In the genomic region with DNA sequence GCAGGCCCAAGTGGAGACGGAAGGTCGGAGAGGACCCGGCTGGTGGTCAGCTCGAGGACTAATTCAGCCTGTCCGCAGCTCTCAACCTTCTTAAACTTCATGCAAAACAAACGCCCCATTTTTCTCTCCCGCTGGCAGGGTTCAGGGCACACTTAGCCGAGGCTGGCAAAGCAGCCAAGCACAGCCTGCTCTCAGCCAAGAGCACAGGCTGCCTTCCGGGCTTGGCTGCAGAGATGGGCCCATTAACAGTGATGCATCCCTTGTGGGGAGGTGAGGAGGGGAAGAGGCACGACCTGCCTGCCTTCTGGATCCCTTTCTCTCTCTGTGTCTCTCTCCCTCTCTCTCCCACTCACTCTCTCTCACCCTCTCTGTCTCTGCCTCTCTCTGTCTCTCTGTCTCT, we compare ENCODE assay signal across 17 mouse cellular contexts. TPM values are rescaled to one million over a fixed set of nuclear protein-coding genes. Genes with fewer than 3 reads are reported as not detected.
DNase-seq lines count a peak whose midpoint lies in the region; ATAC-seq and TF ChIP-seq lines count a peak whose summit lies in the region.
"Had no signal": no experiment of that assay in that cellular context is flagged by ENCODE, and none has a peak within 500 bp of the region (broad histone marks: within the 10 kb centered on the region; RNA-seq: fewer than 3 reads in every experiment).

No protein-coding gene starts in this region.

- ATAC-seq in forebrain, embryonic 12.5 days (ENCODE audit: low FRiP score), result no peak
- no peak for ATAC-seq in embryonic facial prominence, embryonic 12.5 days (ENCODE audit: insufficient number of reproducible peaks, insufficient read depth, low FRiP score, low TSS enrichment)
- no peak for ATAC-seq in erythroblast, adult 5-6 weeks (replicated peaks; ENCODE audit: low FRiP score, poor library complexity, severe bottlenecking)
- ATAC-seq: forebrain, embryonic 14.5 days; midbrain, embryonic 15.5 days had no signal

- no peak overlapping the region for H3K9ac ChIP-seq in forebrain, embryonic 12.5 days
- 0 out of 2 replicates have a peak overlapping the region, but pooled peaks have one; percentile 13 for H3K9ac ChIP-seq in embryonic facial prominence, embryonic 12.5 days
- H3K9ac ChIP-seq: liver, embryonic 15.5 days; midbrain, embryonic 15.5 days had no signal

- peaks cover 51% of the 10 kb centered on the region for H3K4me1 ChIP-seq in forebrain, embryonic 10.5 days
- H3K4me1 ChIP-seq in forebrain, embryonic 12.5 days, result peaks cover 24% of the 10 kb centered on the region
- H3K4me1 ChIP-seq in embryonic facial prominence, embryonic 12.5 days, result peaks cover 16% of the 10 kb centered on the region

- 0 out of 2 replicates have a peak, but pooled peaks cover 3% of the 10 kb centered on the region for H3K27me3 ChIP-seq in forebrain, embryonic 10.5 days (ENCODE audit: poor library complexity, severe bottlenecking)
- no peaks in the 10 kb centered on the region for H3K27me3 ChIP-seq in forebrain, embryonic 12.5 days
- no peaks in the 10 kb centered on the region for H3K27me3 ChIP-seq in embryonic facial prominence, embryonic 12.5 days
- H3K27me3 ChIP-seq: liver, embryonic 15.5 days; midbrain, embryonic 15.5 days had no signal

- H3K27ac ChIP-seq in forebrain, embryonic 10.5 days, result 0 out of 2 replicates have a peak overlapping the region, but pooled peaks have one; percentile 44
- no peak overlapping the region for H3K27ac ChIP-seq in forebrain, embryonic 12.5 days
- peak overlapping the region; percentile 87; the same call in 1 of the 2 replicates for H3K27ac ChIP-seq in layer of hippocampus, adult 2 months
- H3K27ac ChIP-seq in embryonic facial prominence, embryonic 12.5 days, result no peak overlapping the region
- H3K27ac ChIP-seq: liver, embryonic 15.5 days; macrophage; midbrain, embryonic 15.5 days had no signal

- 83% methylated on average over 10 of the region's 10 CpGs for WGBS in forebrain, embryonic 10.5 days
- 77% methylated on average over 10 of the region's 10 CpGs for WGBS in forebrain, embryonic 12.5 days
- 69% methylated on average over 10 of the region's 10 CpGs for WGBS in embryonic facial prominence, embryonic 12.5 days

- H3K9me3 ChIP-seq in forebrain, embryonic 10.5 days, result no peaks in the 10 kb centered on the region
- no peaks in the 10 kb centered on the region for H3K9me3 ChIP-seq in forebrain, embryonic 12.5 days
- H3K9me3 ChIP-seq in embryonic facial prominence, embryonic 12.5 days, result no peaks in the 10 kb centered on the region
- H3K9me3 ChIP-seq: liver, embryonic 15.5 days; midbrain, embryonic 15.5 days had no signal

- H3K36me3 ChIP-seq in forebrain, embryonic 10.5 days (replicated peaks), result peaks cover 82% of the 10 kb centered on the region
- H3K36me3 ChIP-seq in forebrain, embryonic 12.5 days (replicated peaks), result peaks cover 40% of the 10 kb centered on the region
- no peaks in the 10 kb centered on the region for H3K36me3 ChIP-seq in embryonic facial prominence, embryonic 12.5 days
- H3K36me3 ChIP-seq: liver, embryonic 15.5 days; midbrain, embryonic 15.5 days had no signal

- no peak for TF ChIP-seq CTCF in layer of hippocampus, adult 2 months (conservative IDR thresholded peaks at IDR 0.05)

- no peak overlapping the region for H3K4me3 ChIP-seq in forebrain, embryonic 10.5 days
- no peak overlapping the region for H3K4me3 ChIP-seq in forebrain, embryonic 12.5 days (replicated peaks)
- no peak overlapping the region for H3K4me3 ChIP-seq in layer of hippocampus, adult 2 months
- no peak overlapping the region for H3K4me3 ChIP-seq in embryonic facial prominence, embryonic 12.5 days
- H3K4me3 ChIP-seq: liver, embryonic 15.5 days; midbrain, embryonic 15.5 days had no signal

- DNase-seq in forebrain, embryonic 10.5 days (ENCODE audit: extremely low spot score, low spot score), result no peak
- DNase-seq in layer of hippocampus, adult 2 months (ENCODE audit: low spot score in 2 of 2), result no peak
- DNase-seq in layer of hippocampus, adult 11-12 months (ENCODE audit: low spot score), result no peak
- peak; percentile 94 for DNase-seq in cerebellum, adult 9-11 months
- no peak for DNase-seq in urinary bladder, postnatal 25 days (ENCODE audit: low spot score)
- DNase-seq: adrenal gland, postnatal 25 days; gastrocnemius, postnatal 10 days; kidney, adult 2 months; kidney, postnatal 25 days had no signal

- no peak overlapping the region for H3K4me2 ChIP-seq in forebrain, embryonic 12.5 days
- H3K4me2 ChIP-seq in embryonic facial prominence, embryonic 12.5 days (replicated peaks), result no peak overlapping the region
- H3K4me2 ChIP-seq: heart, embryonic 11.5 days; liver, embryonic 15.5 days; midbrain, embryonic 15.5 days had no signal

RNA-seq across cellular contexts. Expression of a gene that starts 28.4 kb away (rescaled TPM):
- 74.4 and 77.0 TPM in 2 replicates for polyA plus RNA-seq in forebrain, embryonic 10.5 days (2016; fragmentation: Nextera tagmentation; extraction: Ambion mirVana)
- 106 and 137 TPM in 2 replicates for polyA plus RNA-seq in forebrain, embryonic 12.5 days (2016; fragmentation: Nextera tagmentation; extraction: Ambion mirVana)
- 10 to 100 TPM; 87.6 to 89.0 TPM for total RNA-seq in layer of hippocampus, adult 2 months (2021)
- polyA plus RNA-seq in embryonic facial prominence, embryonic 12.5 days (2016; fragmentation: Nextera tagmentation; extraction: Ambion mirVana), result 36.8 and 37.0 TPM in 2 replicates
- 0.96 TPM in 1 of 2 replicates, not detected in the other for total RNA-seq in erythroblast, adult 5-6 weeks (2015; ENCODE audit: low replicate concordance)
- total RNA-seq in erythroblast, adult 5-6 weeks (2017; ENCODE audit: low replicate concordance), result 0.34 TPM in 1 of 2 replicates, not detected in the other

Comparison
In these comparisons a context has a peak if more than half of its experiments do, and no peak if none do; other contexts are left out.
1. H3K27ac ChIP-seq: peak in forebrain, embryonic 10.5 days (single experiment) and layer of hippocampus, adult 2 months (single experiment); none in forebrain, embryonic 12.5 days (single experiment) and embryonic facial prominence, embryonic 12.5 days (single experiment).